Mouse (Mus musculus) MEL (cell line): ENCODE results near the gene Mff. TPM values are rescaled to one million over a fixed set of nuclear protein-coding genes. Genes with fewer than 3 reads are reported as not detected.

Experiments used
- DNase-seq: peaks from one replicate; pipeline ENCODE4 v3.0.0; 2011; ENCODE audit warnings: low read depth, low spot score
- H3K27ac ChIP-seq: 2 replicates; pipeline ENCODE4 v1.5.1; 2012; ENCODE audit warnings: low read depth, mild to moderate bottlenecking, control low read depth, low read length, moderate library complexity; ENCODE audit not compliant: control insufficient read depth
- H3K27me3 ChIP-seq, 2 experiments: fragments of 150-350 bp in 1 of 2; sonication (generic) in 1 of 2; 2 replicates each; pipeline ENCODE4 v1.6.1; 2012; ENCODE audit warnings: low read length in 2 of 2, mild to moderate bottlenecking in 2 of 2, improper control_type of control experiment in 1 of 2, moderate library complexity in 1 of 2; ENCODE audit not compliant: insufficient read depth in 2 of 2, control insufficient read depth in 1 of 2
- H3K36me3 ChIP-seq, 2 experiments: 2 replicates each; pipeline ENCODE4 v1.6.1; 2012 to 2014; ENCODE audit warnings: low read length in 2 of 2, improper control_type of control experiment in 1 of 2, inconsistent platforms in 1 of 2, mild to moderate bottlenecking in 1 of 2; ENCODE audit not compliant: insufficient read depth in 2 of 2, control insufficient read depth in 1 of 2
- H3K4me1 ChIP-seq, 2 experiments: fragments of 150-350 bp in 1 of 2; sonication (generic) in 1 of 2; 2 replicates each; pipeline ENCODE4 v1.6.1; 2012; ENCODE audit warnings: low read length in 2 of 2, improper control_type of control experiment in 1 of 2, mild to moderate bottlenecking in 1 of 2; ENCODE audit not compliant: insufficient read depth in 2 of 2, control insufficient read depth in 1 of 2
- H3K4me3 ChIP-seq, 2 experiments: fragments of 150-350 bp in 1 of 2; sonication (generic) in 1 of 2; 2 replicates each; pipeline ENCODE4 v1.5.1; 2012; ENCODE audit warnings: low read depth in 2 of 2, low read length in 2 of 2, mild to moderate bottlenecking in 2 of 2, moderate library complexity in 2 of 2, control low read depth in 1 of 2, improper control_type of control experiment in 1 of 2; ENCODE audit not compliant: control insufficient read depth in 1 of 2, insufficient read depth in 1 of 2
- H3K79me2 ChIP-seq: 2 replicates; pipeline ENCODE4 v1.6.1; 2012; ENCODE audit warnings: mild to moderate bottlenecking, low read length, moderate library complexity; ENCODE audit not compliant: control insufficient read depth, poor library complexity, insufficient read depth
- H3K9ac ChIP-seq: 2 replicates; pipeline ENCODE4 v1.6.1; 2012; ENCODE audit warnings: low read depth, mild to moderate bottlenecking, control low read depth, low read length, moderate library complexity; ENCODE audit not compliant: control insufficient read depth, poor library complexity, severe bottlenecking
- H3K9me3 ChIP-seq: fragments of 150-350 bp; sonication (generic); replicated peaks from 2 replicates; pipeline ENCODE4 v1.6.1; 2012; ENCODE audit warnings: mild to moderate bottlenecking, low read length, improper control_type of control experiment, moderate library complexity; ENCODE audit not compliant: insufficient read depth
- BHLHE40 ChIP-seq: IDR thresholded peaks from 2 replicates; pipeline ENCODE4 v1.6.1; 2012; ENCODE audit warnings: low read depth, mild to moderate bottlenecking, inconsistent platforms, low read length, improper control_type of control experiment, borderline replicate concordance
- CHD1 ChIP-seq: IDR thresholded peaks from 2 replicates; pipeline ENCODE4 v1.6.1; 2012; ENCODE audit warnings: low read depth, mild to moderate bottlenecking, inconsistent platforms, low read length, improper control_type of control experiment
- CHD2 ChIP-seq: IDR thresholded peaks from 2 replicates; pipeline ENCODE4 v1.6.1; 2011; ENCODE audit warnings: low read length, improper control_type of control experiment
- CTCF ChIP-seq, 3 experiments: IDR thresholded peaks in 2 of 3; conservative IDR thresholded peaks in 1 of 3; 2 replicates each; pipeline ENCODE4 v1.5.1; 2011 to 2012; ENCODE audit warnings: low read length in 3 of 3, low read depth in 2 of 3, mild to moderate bottlenecking in 2 of 3, improper control_type of control experiment in 1 of 3, inconsistent platforms in 1 of 3, mixed read lengths in 1 of 3, moderate library complexity in 1 of 3; ENCODE audit not compliant: control insufficient read depth in 1 of 3, insufficient read depth in 1 of 3, poor library complexity in 1 of 3, severe bottlenecking in 1 of 3
- E2F4 ChIP-seq: IDR thresholded peaks from 2 replicates; pipeline ENCODE4 v1.6.1; 2011; ENCODE audit warnings: low read depth, low read length, improper control_type of control experiment, borderline replicate concordance
- ELF1 ChIP-seq: IDR thresholded peaks from 2 replicates; pipeline ENCODE4 v1.6.1; 2014; ENCODE audit warnings: low read depth, mild to moderate bottlenecking, inconsistent platforms, low read length, improper control_type of control experiment, moderate library complexity
- ETS1 ChIP-seq: IDR thresholded peaks from 2 replicates; pipeline ENCODE4 v1.6.1; 2012; ENCODE audit warnings: low read depth, mild to moderate bottlenecking, inconsistent platforms, low read length, improper control_type of control experiment, moderate library complexity
- GABPA ChIP-seq: IDR thresholded peaks from 2 replicates; pipeline ENCODE4 v1.6.1; 2012; ENCODE audit warnings: low read depth, mild to moderate bottlenecking, inconsistent platforms, low read length, improper control_type of control experiment, moderate library complexity
- GATA1 ChIP-seq: IDR thresholded peaks from 2 replicates; pipeline ENCODE4 v1.6.1; 2011; ENCODE audit warnings: low read depth, low read length, improper control_type of control experiment
- HCFC1 ChIP-seq: IDR thresholded peaks from 2 replicates; pipeline ENCODE4 v1.6.1; 2012; ENCODE audit warnings: low read depth, mild to moderate bottlenecking, inconsistent platforms, low read length, improper control_type of control experiment, moderate library complexity
- JUND ChIP-seq: IDR thresholded peaks from 2 replicates; pipeline ENCODE4 v1.6.1; 2011; ENCODE audit warnings: low read depth, mild to moderate bottlenecking, improper control_type of control experiment, low read length
- KAT2A ChIP-seq: conservative IDR thresholded peaks from 2 replicates; pipeline ENCODE4 v1.6.1; 2012; ENCODE audit warnings: low read depth, low read length, improper control_type of control experiment, inconsistent platforms
- MAFK ChIP-seq: IDR thresholded peaks from 2 replicates; pipeline ENCODE4 v1.6.1; 2011; ENCODE audit warnings: low read depth, mild to moderate bottlenecking, low read length, improper control_type of control experiment, borderline replicate concordance
- MAX ChIP-seq: IDR thresholded peaks from 2 replicates; pipeline ENCODE4 v1.6.1; 2011; ENCODE audit warnings: low read length, improper control_type of control experiment
- MAZ ChIP-seq: IDR thresholded peaks from 2 replicates; pipeline ENCODE4 v1.6.1; 2012; ENCODE audit warnings: low read depth, mild to moderate bottlenecking, inconsistent platforms, low read length, improper control_type of control experiment
- MXI1 ChIP-seq: IDR thresholded peaks from 2 replicates; pipeline ENCODE4 v1.6.1; 2011; ENCODE audit warnings: mild to moderate bottlenecking, low read depth, low read length, improper control_type of control experiment
- MYB ChIP-seq: IDR thresholded peaks from 2 replicates; pipeline ENCODE4 v1.6.1; 2011; ENCODE audit warnings: mild to moderate bottlenecking, low read depth, low read length, improper control_type of control experiment
- MYC ChIP-seq: IDR thresholded peaks from 2 replicates; pipeline ENCODE4 v1.6.1; 2011; ENCODE audit warnings: low read depth, mild to moderate bottlenecking, low read length, improper control_type of control experiment, moderate library complexity
- NELFE ChIP-seq: IDR thresholded peaks from 2 replicates; pipeline ENCODE4 v1.6.1; 2011; ENCODE audit warnings: low read depth, low read length, improper control_type of control experiment
- NRF1 ChIP-seq: IDR thresholded peaks from 2 replicates; pipeline ENCODE4 v1.6.1; 2014; ENCODE audit warnings: low read depth, mild to moderate bottlenecking, inconsistent platforms, low read length, improper control_type of control experiment, moderate library complexity; ENCODE audit not compliant: poor library complexity, insufficient read depth, severe bottlenecking
- POLR2A ChIP-seq, 2 experiments: IDR thresholded peaks; 2 replicates each; pipeline ENCODE4 v1.6.1; 2011 to 2012; ENCODE audit warnings: low read length in 2 of 2, mild to moderate bottlenecking in 2 of 2, control low read depth in 1 of 2, improper control_type of control experiment in 1 of 2, low read depth in 1 of 2, moderate library complexity in 1 of 2; ENCODE audit not compliant: control insufficient read depth in 1 of 2, insufficient read depth in 1 of 2, poor library complexity in 1 of 2
- POLR2AphosphoS2 ChIP-seq: IDR thresholded peaks from 2 replicates; pipeline ENCODE4 v1.6.1; 2011; ENCODE audit warnings: low read length, improper control_type of control experiment
- POLR2AphosphoS5 ChIP-seq: IDR thresholded peaks from 2 replicates; pipeline ENCODE4 v1.6.1; 2012; ENCODE audit warnings: low read depth, borderline replicate concordance, mild to moderate bottlenecking, inconsistent platforms, low read length, moderate library complexity, mixed read lengths
- RAD21 ChIP-seq: IDR thresholded peaks from 2 replicates; pipeline ENCODE4 v1.6.1; 2011; ENCODE audit warnings: mild to moderate bottlenecking, low read depth, low read length, improper control_type of control experiment
- SIN3A ChIP-seq: IDR thresholded peaks from 2 replicates; pipeline ENCODE4 v1.6.1; 2012; ENCODE audit warnings: low read length, improper control_type of control experiment, inconsistent platforms
- SMC3 ChIP-seq: IDR thresholded peaks from 2 replicates; pipeline ENCODE4 v1.6.1; 2011; ENCODE audit warnings: low read depth, low read length, improper control_type of control experiment
- TAL1 ChIP-seq: IDR thresholded peaks from 2 replicates; pipeline ENCODE4 v1.6.1; 2012; ENCODE audit warnings: mild to moderate bottlenecking, inconsistent platforms, low read length, moderate library complexity, mixed read lengths
- TBP ChIP-seq: IDR thresholded peaks from 2 replicates; pipeline ENCODE4 v1.8.0; 2011; ENCODE audit warnings: low read depth, low read length, improper control_type of control experiment
- TCF12 ChIP-seq: IDR thresholded peaks from 2 replicates; pipeline ENCODE4 v1.6.1; 2014; ENCODE audit warnings: low read depth, mild to moderate bottlenecking, inconsistent platforms, low read length, improper control_type of control experiment, moderate library complexity
- UBTF ChIP-seq: IDR thresholded peaks from 2 replicates; pipeline ENCODE4 v1.6.1; 2012; ENCODE audit warnings: low read depth, mild to moderate bottlenecking, inconsistent platforms, low read length, improper control_type of control experiment, moderate library complexity, borderline replicate concordance; ENCODE audit not compliant: insufficient read depth
- USF1 ChIP-seq: IDR thresholded peaks from 2 replicates; pipeline ENCODE4 v1.6.1; 2014; ENCODE audit warnings: low read depth, mild to moderate bottlenecking, inconsistent platforms, low read length, improper control_type of control experiment, moderate library complexity
- USF2 ChIP-seq, 2 experiments: IDR thresholded peaks; 2 replicates each; pipeline ENCODE4 v1.6.1; 2011 to 2012; ENCODE audit warnings: improper control_type of control experiment in 2 of 2, low read length in 2 of 2, borderline replicate concordance in 1 of 2, inconsistent platforms in 1 of 2, low read depth in 1 of 2, mild to moderate bottlenecking in 1 of 2; ENCODE audit not compliant: insufficient read depth in 1 of 2
- ZC3H11A ChIP-seq: IDR thresholded peaks from 2 replicates; pipeline ENCODE4 v1.6.1; 2012; ENCODE audit warnings: low read depth, mild to moderate bottlenecking, inconsistent platforms, low read length, improper control_type of control experiment
- ZKSCAN1 ChIP-seq: IDR thresholded peaks from 2 replicates; pipeline ENCODE4 v1.6.1; 2012; ENCODE audit warnings: low read depth, mild to moderate bottlenecking, inconsistent platforms, low read length, improper control_type of control experiment, moderate library complexity
- ZMIZ1 ChIP-seq: IDR thresholded peaks from 2 replicates; pipeline ENCODE4 v1.6.1; 2012; ENCODE audit warnings: low read depth, mild to moderate bottlenecking, inconsistent platforms, low read length, improper control_type of control experiment, moderate library complexity
- ZNF384 ChIP-seq: IDR thresholded peaks from 2 replicates; pipeline ENCODE4 v1.6.1; 2012; ENCODE audit warnings: low read depth, mild to moderate bottlenecking, inconsistent platforms, low read length, improper control_type of control experiment
- polyA plus RNA-seq, 2 experiments: library from polyadenylated mRNA; stranded (reverse) in 1 of 2; unstranded in 1 of 2; fragments of >175 nt in 1 of 2; fragments of >200 nt in 1 of 2; gene quantifications; 2 replicates each; pipeline versions ENCODE4 v1.2.1 to v1.2.4; 2012; ENCODE audit warnings: low replicate concordance in 2 of 2, low read depth in 1 of 2; ENCODE audit not compliant: insufficient read length in 2 of 2, insufficient read depth in 1 of 2, missing spikeins in 1 of 2
- total RNA-seq: library from RNA; depleted of rRNA; stranded (reverse); fragments of 300-350 nt; gene quantifications from 2 replicates; pipeline ENCODE4 v1.2.3, GENCODE M21; 2012; rRNA removed

Mff gene
- total RNA-seq (86.0 and 91.1 TPM in 2 replicates), polyA plus RNA-seq (100 to 1,000 TPM in 1 of 2 experiments, not detected in 1; 195 TPM)

- peaks cover 19% of the 10 kb centered on the region for H3K79me2 ChIP-seq
- peaks cover 2 to 7% of the 10 kb centered on the region in 2 experiments for H3K4me1 ChIP-seq
- H3K27ac ChIP-seq: peak within 1 kb of the TSS; percentile 84
- peak within 1 kb of the TSS; percentile 88 to 91 for H3K4me3 ChIP-seq
- H3K36me3 ChIP-seq: peaks cover 0 to 11% of the 10 kb centered on the region in 2 experiments
- peak within 1 kb of the TSS; percentile 87 for H3K9ac ChIP-seq
- H3K27me3 ChIP-seq: no peaks in the 10 kb centered on the region; a peak in 2 of 4 replicates
- H3K9me3 ChIP-seq: no peaks in the 10 kb centered on the region
- DNase-seq: peak; percentile 97
- TF ChIP-seq MAX: peak; percentile 80
- TF ChIP-seq NELFE: peak; percentile 83
- TF ChIP-seq CTCF (IDR thresholded peaks at IDR 0.05 in 2 of 3, conservative IDR thresholded peaks at IDR 0.05 in 1 of 3; ENCODE audit: control insufficient read depth in 1 of 3, insufficient read depth in 1 of 3, low read depth in 2 of 3, low read length in 3 of 3, poor library complexity in 1 of 3, severe bottlenecking in 1 of 3): no peak
- TF ChIP-seq ZKSCAN1: no peak
- TF ChIP-seq RAD21: no peak
- no peak; the same call in 1 of the 2 replicates for TF ChIP-seq UBTF
- TF ChIP-seq SMC3: no peak
- no peak for TF ChIP-seq MYB
- TF ChIP-seq ZC3H11A: no peak
- no peak; the same call in 1 of the 2 replicates for TF ChIP-seq MAZ
- TF ChIP-seq ETS1: 0 out of 2 replicates have a peak, but pooled peaks have one; percentile 43
- TF ChIP-seq POLR2A (IDR thresholded peaks at IDR 0.05; ENCODE audit: control insufficient read depth in 1 of 2, insufficient read depth in 1 of 2, low read depth in 1 of 2, low read length in 2 of 2, poor library complexity in 1 of 2): peak; percentile 30 to 75; a peak in 1 of 4 replicates
- TF ChIP-seq CHD1: no peak
- TF ChIP-seq MYC: no peak
- no peak for TF ChIP-seq CHD2
- TF ChIP-seq TBP: peak; percentile 83
- TF ChIP-seq GATA1: no peak
- TF ChIP-seq HCFC1: peak; percentile 98
- no peak for TF ChIP-seq POLR2AphosphoS2
- peak; percentile 56; the same call in 1 of the 2 replicates for TF ChIP-seq MXI1
- TF ChIP-seq JUND: no peak
- TF ChIP-seq KAT2A: peak; percentile 93
- no peak for TF ChIP-seq POLR2AphosphoS5
- no peak for TF ChIP-seq MAFK
- peak; percentile 99 for TF ChIP-seq USF1
- peak; percentile 94 for TF ChIP-seq SIN3A
- TF ChIP-seq NRF1: no peak
- no peak for TF ChIP-seq GABPA
- no peak for TF ChIP-seq BHLHE40
- TF ChIP-seq ELF1: peak; percentile 97
- TF ChIP-seq TCF12: peak; percentile 39; the same call in 1 of the 2 replicates
- no peak for TF ChIP-seq TAL1
- TF ChIP-seq ZNF384: no peak
- no peak for TF ChIP-seq E2F4
- peak; percentile 84 to 91 for TF ChIP-seq USF2 (IDR thresholded peaks at IDR 0.05; ENCODE audit: borderline replicate concordance in 1 of 2, insufficient read depth in 1 of 2, low read depth in 1 of 2, low read length in 2 of 2)
- no peak for TF ChIP-seq ZMIZ1
These were observed at the start of gene Mff for GRCm38 (mm10) chr1:82724339-82725025. Gene Mff, plus strand, starts transcription at chr1:82724890.
